Mouse (Mus musculus) lung, postnatal 0 days (tissue): ENCODE data around the gene Nkx6-2.

Source experiments
- CTCF ChIP-seq: IDR thresholded peaks from 2 replicates; pipeline ENCODE4 v1.5.1; 2016; ENCODE audit warnings: antibody characterized with exemption, mild to moderate bottlenecking
- EP300 ChIP-seq: IDR thresholded peaks from 2 replicates; pipeline ENCODE4 v1.6.1; 2016; ENCODE audit warnings: antibody characterized with exemption, mild to moderate bottlenecking, control low read depth

DNA sequence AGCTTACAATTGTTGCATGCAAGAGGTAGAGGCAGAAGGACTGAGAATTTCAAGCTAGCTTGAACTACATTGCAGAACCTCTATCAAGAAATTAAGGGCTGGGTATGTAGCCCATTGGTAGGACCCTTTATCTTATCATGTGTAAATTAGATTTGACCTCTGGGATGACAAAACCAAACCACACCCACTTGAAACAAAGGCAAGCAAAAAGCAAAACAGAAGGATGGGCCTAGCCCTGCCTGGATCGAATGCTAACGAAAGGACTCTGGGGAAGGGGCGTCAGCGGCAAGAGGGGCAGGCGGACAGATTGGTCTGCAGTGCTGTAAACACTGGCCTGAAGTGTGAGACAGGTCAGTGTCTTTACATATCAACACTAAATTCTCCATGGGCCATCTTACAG, 8.7 kb upstream of the Nkx6-2 start:
- TF ChIP-seq CTCF (no peak), EP300 (no peak)
